Mouse (Mus musculus): ENCODE measurements around the gene Tom1l2. TPM values are rescaled to one million over a fixed set of nuclear protein-coding genes. Genes with fewer than 3 reads are reported as not detected.

Gene Tom1l2
- total RNA-seq (2014; rRNA removed; ENCODE audit: low replicate concordance) (56.8 and 77.3 TPM in 2 replicates), polyA plus RNA-seq (2015; fragmentation: Nextera tagmentation; extraction: Ambion mirVana) (30.5 and 31.3 TPM in 2 replicates)

DNA sequence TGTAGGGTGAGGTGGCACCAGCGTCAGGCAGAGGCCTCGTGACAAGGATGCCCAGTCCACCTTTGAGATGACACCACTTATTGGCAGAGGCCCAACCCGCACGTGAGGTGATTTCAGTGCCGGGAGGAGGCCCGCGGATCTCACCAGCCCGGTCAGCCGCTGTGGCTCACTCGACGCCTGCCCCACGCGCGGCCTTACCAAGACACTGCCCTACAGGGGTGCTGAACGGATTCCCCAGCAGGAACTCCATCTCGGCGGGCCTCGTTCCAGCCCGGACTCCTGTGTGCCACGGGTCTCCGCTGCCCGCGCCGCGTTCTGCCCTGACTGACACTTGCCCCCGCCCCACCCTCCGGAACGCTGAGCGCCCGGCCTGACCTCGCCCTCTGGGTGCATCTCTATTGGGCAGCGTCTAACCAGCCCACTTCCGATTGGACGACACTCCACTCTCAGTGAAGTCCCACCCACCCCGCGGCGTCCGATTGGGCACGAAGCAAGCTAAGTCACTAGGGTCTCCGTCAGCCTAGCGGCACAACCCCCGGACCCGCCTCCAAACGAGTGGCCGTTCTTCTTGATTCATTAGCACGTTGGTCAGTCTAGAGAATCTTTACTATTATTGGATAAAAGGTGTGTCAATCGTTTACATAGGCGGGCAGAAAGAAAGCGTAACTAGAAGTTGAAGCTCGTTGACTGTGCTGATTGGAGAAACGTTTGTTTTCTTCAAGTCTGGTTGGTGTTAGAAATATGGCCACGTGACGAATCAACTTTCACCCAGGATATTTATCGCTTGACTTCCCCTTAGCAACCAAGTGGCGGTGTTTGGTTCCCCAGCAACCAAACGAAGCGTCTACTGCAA, at the start of gene Tom1l2, which contains the start of gene Drc3:
TSS of gene Tom1l2 (minus strand) at position 347 of the 853 bp plus-strand sequence.
TSS of gene Drc3 (plus strand) at position 771 of the 853 bp plus-strand sequence.
- TF ChIP-seq EP300 (IDR thresholded peaks at IDR 0.05; ENCODE audit: low read depth), result 0 out of 2 replicates have a peak, but pooled peaks have one; percentile 53
- no peak for TF ChIP-seq CTCF (IDR thresholded peaks at IDR 0.05; ENCODE audit: low read depth)
- ATAC-seq (ENCODE audit: insufficient read depth, low read depth) (peak; percentile 98), DNase-seq (ENCODE audit: low spot score) (peak; percentile 100)
- H3K4me1 ChIP-seq (ENCODE audit: control insufficient read depth, insufficient read depth), result peaks cover 23% of the 10 kb centered on the region
- peak within 1 kb of the TSS; percentile 77 for H3K4me3 ChIP-seq (ENCODE audit: low read depth, low read length)
- peak within 1 kb of the TSS; percentile 78 for H3K4me2 ChIP-seq (ENCODE audit: low read depth, low read length)
- H3K27me3 ChIP-seq (ENCODE audit: control insufficient read depth, insufficient read depth, low read length), result no peaks in the 10 kb centered on the region
- under 1% methylated on average over 54 of the region's 57 CpGs for WGBS
- no peaks in the 10 kb centered on the region for H3K9me3 ChIP-seq (replicated peaks; ENCODE audit: control insufficient read depth, low read length)
- H3K27ac ChIP-seq (ENCODE audit: low read depth), result peak within 1 kb of the TSS; percentile 91
- H3K9ac ChIP-seq (replicated peaks; ENCODE audit: low read depth, low read length), result peak within 1 kb of the TSS; percentile 84
- H3K36me3 ChIP-seq (replicated peaks; ENCODE audit: control insufficient read depth, insufficient read depth, low read length), result no peaks in the 10 kb centered on the region

DNA sequence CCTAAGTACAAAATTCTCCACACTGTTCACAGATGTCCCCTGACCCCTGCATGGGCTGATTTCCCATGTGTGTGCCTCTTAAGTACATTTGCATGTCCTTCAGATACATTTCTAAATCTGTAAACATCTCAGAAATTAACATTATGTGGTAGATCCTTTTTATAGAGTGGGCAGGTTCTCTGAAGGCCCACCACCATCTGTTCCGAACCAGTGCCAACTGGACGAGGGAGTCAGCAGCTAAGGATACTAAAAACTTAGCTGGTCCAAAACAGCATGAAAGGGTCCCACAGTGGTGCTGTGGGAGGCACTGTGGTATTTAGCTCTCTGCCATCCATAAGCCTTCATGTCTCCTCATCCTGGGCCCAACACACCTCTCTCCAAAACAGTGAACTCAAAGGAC, 44.5 kb upstream of the Tom1l2 start:
- no peak overlapping the region for H3K4me2 ChIP-seq (ENCODE audit: low read depth, low read length)
- WGBS, result 82% methylated on average over 2 of the region's 2 CpGs
- H3K27ac ChIP-seq (ENCODE audit: low read depth), result no peak overlapping the region
- peaks cover 25% of the 10 kb centered on the region for H3K36me3 ChIP-seq (replicated peaks; ENCODE audit: control insufficient read depth, insufficient read depth, low read length)
- H3K4me3 ChIP-seq (ENCODE audit: low read depth, low read length), result no peak overlapping the region
- no peak for TF ChIP-seq CTCF (IDR thresholded peaks at IDR 0.05; ENCODE audit: low read depth)
- TF ChIP-seq EP300 (IDR thresholded peaks at IDR 0.05; ENCODE audit: low read depth), result no peak
- no peak for DNase-seq (ENCODE audit: low spot score)
- H3K9me3 ChIP-seq (replicated peaks; ENCODE audit: control insufficient read depth, low read length), result no peaks in the 10 kb centered on the region
- H3K9ac ChIP-seq (replicated peaks; ENCODE audit: low read depth, low read length), result no peak overlapping the region
- no peaks in the 10 kb centered on the region for H3K27me3 ChIP-seq (ENCODE audit: control insufficient read depth, insufficient read depth, low read length)
- ATAC-seq (ENCODE audit: insufficient read depth, low read depth), result no peak
- no peaks in the 10 kb centered on the region for H3K4me1 ChIP-seq (ENCODE audit: control insufficient read depth, insufficient read depth)

DNA sequence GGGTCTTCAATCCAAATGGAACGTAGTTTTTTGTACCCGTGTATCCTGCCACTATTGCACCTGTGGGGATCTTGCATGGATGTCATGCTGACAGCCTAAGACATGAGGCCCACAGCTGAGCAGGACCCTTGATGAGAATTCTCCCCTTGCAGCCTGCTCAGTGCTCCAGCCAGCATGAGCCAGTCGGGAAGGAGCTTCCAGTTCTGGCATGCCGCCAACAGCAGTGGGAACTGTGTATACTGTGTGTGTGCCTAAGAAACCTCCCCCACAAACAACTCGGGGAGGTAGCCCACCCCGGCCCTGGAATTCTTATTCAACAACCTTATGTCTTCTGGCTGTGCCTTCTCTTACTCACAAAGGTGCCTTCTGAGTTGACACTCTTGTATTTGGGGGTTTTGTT, 43.8 kb upstream of the Tom1l2 start:
- H3K4me2 ChIP-seq (ENCODE audit: low read depth, low read length), result no peak overlapping the region
- peaks cover 19% of the 10 kb centered on the region for H3K36me3 ChIP-seq (replicated peaks; ENCODE audit: control insufficient read depth, insufficient read depth, low read length)
- ATAC-seq (ENCODE audit: insufficient read depth, low read depth), result no peak
- H3K27me3 ChIP-seq (ENCODE audit: control insufficient read depth, insufficient read depth, low read length), result no peaks in the 10 kb centered on the region
- H3K4me1 ChIP-seq (ENCODE audit: control insufficient read depth, insufficient read depth), result no peaks in the 10 kb centered on the region
- peak; percentile 16 for DNase-seq (ENCODE audit: low spot score)
- 49% methylated on average over 6 of the region's 6 CpGs for WGBS
- no peak overlapping the region for H3K9ac ChIP-seq (replicated peaks; ENCODE audit: low read depth, low read length)
- no peak overlapping the region for H3K4me3 ChIP-seq (ENCODE audit: low read depth, low read length)
- no peak for TF ChIP-seq CTCF (IDR thresholded peaks at IDR 0.05; ENCODE audit: low read depth)
- no peak for TF ChIP-seq EP300 (IDR thresholded peaks at IDR 0.05; ENCODE audit: low read depth)
- no peak overlapping the region for H3K27ac ChIP-seq (ENCODE audit: low read depth)
- H3K9me3 ChIP-seq (replicated peaks; ENCODE audit: control insufficient read depth, low read length), result no peaks in the 10 kb centered on the region

DNA sequence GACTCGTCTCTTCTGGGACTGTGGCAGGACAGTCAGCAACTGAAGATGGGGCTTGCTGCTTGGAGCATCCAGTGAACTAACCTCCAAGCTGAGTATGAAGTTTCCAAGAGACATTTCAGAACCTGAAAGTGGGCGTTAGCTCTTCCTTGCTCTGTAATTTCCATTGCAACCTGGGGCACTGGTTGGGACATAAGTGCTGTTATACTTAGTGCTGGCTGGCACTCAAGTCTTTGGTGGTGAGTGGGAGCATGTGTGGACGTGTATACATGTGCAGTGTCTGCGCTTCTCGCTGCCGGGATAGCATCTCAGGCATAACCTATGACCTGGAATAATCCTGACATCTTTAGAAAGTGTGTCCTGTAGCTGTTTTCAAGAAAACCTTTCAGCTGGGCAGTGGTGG, 38.6 kb upstream of the Tom1l2 start:
- no peak for DNase-seq (ENCODE audit: low spot score)
- Histone ChIP-seq H3K36me3 (replicated peaks; ENCODE audit: control insufficient read depth, insufficient read depth, low read length) (no peaks in the 10 kb centered on the region), H3K9ac (replicated peaks; ENCODE audit: low read depth, low read length) (no peak overlapping the region), H3K4me1 (ENCODE audit: control insufficient read depth, insufficient read depth) (no peaks in the 10 kb centered on the region), H3K4me3 (ENCODE audit: low read depth, low read length) (no peak overlapping the region), H3K27me3 (ENCODE audit: control insufficient read depth, insufficient read depth, low read length) (no peaks in the 10 kb centered on the region), H3K4me2 (ENCODE audit: low read depth, low read length) (no peak overlapping the region), H3K27ac (ENCODE audit: low read depth) (no peak overlapping the region), H3K9me3 (replicated peaks; ENCODE audit: control insufficient read depth, low read length) (no peaks in the 10 kb centered on the region)
- 80% methylated on average over 6 of the region's 6 CpGs for WGBS
- ATAC-seq (ENCODE audit: insufficient read depth, low read depth), result no peak
- TF ChIP-seq CTCF (IDR thresholded peaks at IDR 0.05; ENCODE audit: low read depth), result no peak
- no peak for TF ChIP-seq EP300 (IDR thresholded peaks at IDR 0.05; ENCODE audit: low read depth)

DNA sequence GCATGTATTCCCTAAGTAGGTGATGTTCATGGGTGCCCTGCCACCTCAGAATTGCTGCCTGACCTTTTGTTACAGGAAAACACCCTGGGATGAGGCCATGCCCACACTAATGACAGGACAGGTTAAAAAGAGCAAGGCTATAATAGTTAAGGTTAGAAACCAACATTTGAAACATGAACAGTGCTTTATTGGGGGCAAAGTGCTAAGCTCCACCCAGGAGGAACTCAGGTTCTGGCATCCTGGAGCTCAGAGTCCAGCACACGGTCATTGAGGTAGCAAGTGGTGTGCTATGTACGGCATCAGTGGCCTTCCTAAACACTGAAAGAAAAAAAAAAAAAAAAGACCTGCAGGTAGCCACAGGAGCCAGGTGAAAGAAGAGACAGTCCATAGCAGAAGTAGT, 35.2 kb upstream of the Tom1l2 start:
- Histone ChIP-seq H3K9me3 (replicated peaks; ENCODE audit: control insufficient read depth, low read length) (no peaks in the 10 kb centered on the region), H3K9ac (replicated peaks; ENCODE audit: low read depth, low read length) (no peak overlapping the region), H3K4me3 (ENCODE audit: low read depth, low read length) (no peak overlapping the region), H3K36me3 (replicated peaks; ENCODE audit: control insufficient read depth, insufficient read depth, low read length) (no peaks in the 10 kb centered on the region), H3K27me3 (ENCODE audit: control insufficient read depth, insufficient read depth, low read length) (no peaks in the 10 kb centered on the region), H3K4me1 (ENCODE audit: control insufficient read depth, insufficient read depth) (no peaks in the 10 kb centered on the region), H3K4me2 (ENCODE audit: low read depth, low read length) (no peak overlapping the region), H3K27ac (ENCODE audit: low read depth) (no peak overlapping the region)
- ATAC-seq (ENCODE audit: insufficient read depth, low read depth) (no peak), DNase-seq (ENCODE audit: low spot score) (no peak)
- 85% methylated on average over 2 of the region's 2 CpGs for WGBS
- no peak for TF ChIP-seq EP300 (IDR thresholded peaks at IDR 0.05; ENCODE audit: low read depth)
- TF ChIP-seq CTCF (IDR thresholded peaks at IDR 0.05; ENCODE audit: low read depth), result no peak
